Mouse (Mus musculus) stomach, embryonic 16.5 days (tissue): ENCODE measurements at regions not wholly inside any gene's neighbourhood (a gene's known extent, or its start where the extent isn't known, plus 50 kb on each side); places are given as distances from the start of the nearest gene placed in this dataset.

Source experiments
- ATAC-seq: fragments of 200-750 bp; cut with Nextera tagmentation; 2 replicates; pipeline ENCODE4 v1.8.0; 2017; ENCODE audit warnings: moderate number of reproducible peaks, moderate TSS enrichment; ENCODE audit not compliant: insufficient read depth, low FRiP score
- H3K27ac ChIP-seq: fragments of 300-500 bp; sonication (generic); 2 replicates; pipeline ENCODE4 v1.5.1; 2014; ENCODE audit warnings: low read length
- H3K27me3 ChIP-seq: fragments of 300-500 bp; sonication (generic); 2 replicates; pipeline ENCODE4 v1.6.1; 2014; ENCODE audit warnings: low read length, control low read depth, mixed read lengths; ENCODE audit not compliant: control insufficient read depth, insufficient read depth
- H3K36me3 ChIP-seq: fragments of 300-500 bp; sonication (generic); 2 replicates; pipeline ENCODE4 v1.6.1; 2014; ENCODE audit warnings: low read length; ENCODE audit not compliant: control insufficient read depth, insufficient read depth
- H3K4me1 ChIP-seq: fragments of 300-500 bp; sonication (generic); 2 replicates; pipeline ENCODE4 v1.6.1; 2014; ENCODE audit warnings: low read length, control low read depth, mixed read lengths; ENCODE audit not compliant: control insufficient read depth, insufficient read depth
- H3K4me2 ChIP-seq: fragments of 300-500 bp; sonication (generic); 2 replicates; pipeline ENCODE4 v1.6.1; 2014; ENCODE audit warnings: low read depth, low read length, mixed read lengths
- H3K4me3 ChIP-seq: fragments of 300-500 bp; sonication (generic); replicated peaks from 2 replicates; pipeline ENCODE4 v1.5.1; 2014; ENCODE audit warnings: mild to moderate bottlenecking, low read length
- H3K9ac ChIP-seq: fragments of 300-500 bp; sonication (generic); 2 replicates; pipeline ENCODE4 v1.6.1; 2014; ENCODE audit warnings: low read length
- H3K9me3 ChIP-seq: fragments of 300-500 bp; sonication (generic); replicated peaks from 2 replicates; pipeline ENCODE4 v1.6.1; 2016; ENCODE audit warnings: low read length, control low read depth; ENCODE audit not compliant: control insufficient read depth
- WGBS: fragments of 180-500 bp; shearing (Covaris S2); extraction: QIAGEN DNeasy Blood & Tissue Kit; methylation state at CpG from one replicate; pipeline ENCODE4 v1.1.7; 2014; 5-methylcytosine and 5-hydroxymethylcytosine counted together

DNA sequence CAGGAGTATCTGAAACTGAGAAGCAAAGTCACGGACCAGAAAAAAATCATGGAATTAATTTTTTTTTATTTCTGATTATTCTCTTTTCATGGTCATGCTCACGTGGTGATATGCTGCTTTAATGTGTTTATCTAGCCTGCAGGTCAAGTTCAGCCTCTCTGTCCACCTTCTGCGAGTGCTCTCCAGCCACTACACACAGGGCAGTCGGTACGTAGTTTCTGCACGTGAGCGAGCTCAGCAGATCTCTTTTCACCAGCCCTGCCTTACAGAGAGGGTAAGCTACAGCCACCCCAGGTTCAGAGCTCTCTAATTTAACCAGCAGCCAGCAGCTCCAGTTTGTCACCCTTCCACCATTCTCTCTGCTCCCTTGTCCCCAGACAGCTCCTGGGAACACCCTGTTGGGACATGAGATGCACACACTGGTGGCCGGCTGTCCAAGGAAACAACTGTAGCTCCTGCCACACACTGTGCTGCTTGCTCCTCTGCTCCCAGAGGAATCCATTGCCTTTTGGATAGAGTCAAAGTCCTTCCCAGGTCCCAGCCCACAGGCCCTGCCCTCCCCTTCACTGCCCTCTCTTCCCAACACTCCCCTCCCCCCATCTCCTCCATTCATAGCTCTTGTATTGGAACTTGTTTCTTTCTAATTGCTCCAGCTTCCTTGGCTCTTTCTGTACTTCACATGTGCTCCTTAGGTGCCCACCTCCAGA, 97.7 kb upstream of the Sall1 start:
- Histone ChIP-seq H3K4me1 (no peaks in the 10 kb centered on the region), H3K36me3 (no peaks in the 10 kb centered on the region), H3K9ac (no peak overlapping the region), H3K27me3 (peaks cover 4% of the 10 kb centered on the region; the same call in 1 of the 2 replicates), H3K27ac (no peak overlapping the region), H3K9me3 (no peaks in the 10 kb centered on the region), H3K4me3 (no peak overlapping the region), H3K4me2 (no peak overlapping the region)
- 62% methylated on average over 8 of the region's 8 CpGs for WGBS
- no peak for ATAC-seq

DNA sequence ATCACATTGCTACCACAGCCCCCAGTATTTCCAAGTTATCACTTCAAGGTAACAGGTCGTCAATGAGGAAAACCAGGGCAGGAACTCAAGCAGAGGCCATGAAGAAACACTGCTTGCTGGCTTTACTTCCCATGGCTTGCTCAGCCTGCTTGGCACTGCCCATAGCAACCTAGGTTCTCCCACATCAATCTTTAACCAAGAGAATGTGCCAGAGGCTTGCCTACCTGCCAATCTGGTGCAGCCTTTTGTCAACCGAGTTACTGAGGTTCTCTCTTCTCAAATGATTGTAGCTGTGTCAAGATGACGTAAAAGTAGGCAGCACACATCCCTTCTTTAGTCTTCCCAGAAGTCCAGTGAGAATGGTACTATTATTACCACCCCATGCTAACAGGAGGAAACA, 95.9 kb upstream of the Sall1 start:
- WGBS, result 55% methylated on average over 3 of the region's 3 CpGs
- Histone ChIP-seq H3K4me3 (no peak overlapping the region), H3K4me2 (no peak overlapping the region), H3K27ac (no peak overlapping the region), H3K9ac (no peak overlapping the region), H3K9me3 (no peaks in the 10 kb centered on the region), H3K27me3 (peaks cover 4% of the 10 kb centered on the region; the same call in 1 of the 2 replicates), H3K36me3 (no peaks in the 10 kb centered on the region), H3K4me1 (no peaks in the 10 kb centered on the region)
- ATAC-seq, result no peak

DNA sequence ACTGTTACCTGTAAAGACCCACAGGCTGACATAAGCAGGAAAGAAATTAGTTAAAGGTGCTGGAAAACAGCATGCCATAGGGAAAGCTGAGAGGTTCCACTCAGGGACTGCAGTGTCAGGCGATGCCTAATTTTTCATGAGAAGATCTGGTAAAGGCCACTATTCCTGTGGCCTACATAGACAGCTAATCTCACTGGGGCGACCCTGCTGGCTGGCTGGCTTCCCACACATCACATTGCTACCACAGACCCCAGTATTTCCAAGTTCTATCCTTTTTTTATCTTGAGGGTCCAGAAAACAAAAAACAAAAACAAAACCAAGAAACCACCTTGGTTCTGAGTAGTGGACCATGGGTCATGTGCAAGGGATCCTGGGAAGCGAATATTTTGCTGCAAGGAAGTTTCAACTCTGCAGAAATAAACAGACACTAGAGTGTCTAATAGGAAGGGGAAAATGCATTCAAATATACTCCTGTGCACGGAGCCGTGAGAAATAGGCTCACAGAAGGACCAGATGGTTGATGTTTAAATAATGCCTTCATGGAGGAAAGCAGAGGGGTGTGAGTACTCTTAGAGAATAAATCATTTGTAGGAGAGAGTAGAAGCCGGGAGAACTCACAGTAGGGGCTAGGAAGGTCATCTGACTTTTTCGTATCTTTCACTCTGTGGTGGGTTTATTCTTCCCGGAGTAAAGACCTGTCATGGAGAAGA, 94.6 kb upstream of the Sall1 start:
- Histone ChIP-seq H3K27ac (no peak overlapping the region), H3K4me3 (no peak overlapping the region), H3K4me2 (no peak overlapping the region), H3K27me3 (peaks cover 4% of the 10 kb centered on the region; the same call in 1 of the 2 replicates), H3K9me3 (no peaks in the 10 kb centered on the region), H3K9ac (no peak overlapping the region), H3K4me1 (no peaks in the 10 kb centered on the region), H3K36me3 (no peaks in the 10 kb centered on the region)
- ATAC-seq, result no peak
- WGBS, result 50% methylated on average over 8 of the region's 8 CpGs

DNA sequence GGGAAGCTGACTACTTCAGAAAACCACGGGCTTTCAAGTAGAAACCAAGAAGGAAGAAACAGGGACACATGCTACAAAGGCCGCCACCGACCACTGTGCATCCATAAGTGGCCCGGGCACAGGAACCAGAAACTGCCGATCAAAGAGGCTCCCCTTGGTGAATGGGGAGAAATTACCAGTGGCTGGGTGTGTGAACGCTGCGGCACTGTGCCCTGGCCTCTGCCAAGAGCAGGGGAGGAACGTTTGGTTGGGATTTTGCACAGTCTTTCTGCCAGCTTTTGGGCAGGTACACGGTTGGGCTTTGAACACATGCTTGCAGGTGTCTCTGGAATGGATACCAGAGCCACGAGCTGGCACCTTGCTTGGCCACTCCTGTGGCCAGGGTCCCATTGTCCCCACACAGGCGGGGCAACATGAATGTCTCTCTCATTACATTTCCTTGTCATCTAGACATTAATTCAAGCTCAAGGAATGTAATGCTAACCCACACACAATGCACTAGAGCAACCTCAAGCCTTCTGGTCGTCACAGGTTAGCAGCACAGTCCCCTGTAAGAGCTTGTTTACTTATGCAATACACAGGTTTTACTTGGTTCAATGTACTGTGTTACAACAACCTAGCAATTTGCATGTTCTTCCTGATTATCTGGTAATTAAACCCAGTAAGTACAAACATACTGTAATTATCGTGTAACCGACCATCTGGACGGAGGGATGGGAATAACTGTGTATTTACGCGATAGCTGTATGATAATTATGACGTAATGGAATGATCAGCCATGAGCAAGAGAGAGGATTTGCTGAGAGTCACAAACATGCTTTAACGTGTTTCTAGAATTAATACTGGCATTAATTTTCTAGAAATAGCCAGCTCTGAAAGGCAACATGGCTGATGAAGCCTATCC, 90.9 kb upstream of the Sall1 start:
- no peak overlapping the region for H3K9ac ChIP-seq
- no peaks in the 10 kb centered on the region for H3K4me1 ChIP-seq
- H3K4me3 ChIP-seq, result no peak overlapping the region
- H3K36me3 ChIP-seq, result no peaks in the 10 kb centered on the region
- H3K4me2 ChIP-seq, result no peak overlapping the region
- H3K27ac ChIP-seq, result no peak overlapping the region
- no peaks in the 10 kb centered on the region for H3K27me3 ChIP-seq
- no peaks in the 10 kb centered on the region for H3K9me3 ChIP-seq
- no peak for ATAC-seq
- 77% methylated on average over 19 of the region's 19 CpGs for WGBS

DNA sequence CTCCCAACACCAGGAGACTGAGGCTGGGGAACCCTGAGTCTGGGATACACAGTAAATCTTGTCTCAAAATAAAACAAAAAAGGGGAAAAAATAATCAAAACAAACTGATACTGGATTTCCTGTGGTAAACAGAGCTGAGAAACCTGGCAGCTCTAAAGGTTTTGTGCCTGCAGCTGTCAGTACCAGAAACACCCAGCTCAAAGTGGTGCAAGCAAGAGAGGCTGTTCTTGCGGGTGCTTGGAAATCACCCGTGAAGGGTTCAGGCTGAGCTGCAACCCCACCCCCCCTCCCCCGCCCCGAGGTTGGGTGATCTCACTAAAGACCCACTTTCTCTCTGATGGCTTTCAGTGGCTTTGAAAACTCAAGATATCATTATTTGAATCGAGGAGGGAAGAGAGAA, 90.1 kb upstream of the Sall1 start:
- Histone ChIP-seq H3K36me3 (no peaks in the 10 kb centered on the region), H3K27ac (no peak overlapping the region), H3K27me3 (no peaks in the 10 kb centered on the region), H3K4me1 (no peaks in the 10 kb centered on the region), H3K4me2 (no peak overlapping the region), H3K4me3 (no peak overlapping the region), H3K9ac (no peak overlapping the region), H3K9me3 (no peaks in the 10 kb centered on the region)
- no peak for ATAC-seq
- WGBS, result 25% methylated on average over 5 of the region's 5 CpGs

DNA sequence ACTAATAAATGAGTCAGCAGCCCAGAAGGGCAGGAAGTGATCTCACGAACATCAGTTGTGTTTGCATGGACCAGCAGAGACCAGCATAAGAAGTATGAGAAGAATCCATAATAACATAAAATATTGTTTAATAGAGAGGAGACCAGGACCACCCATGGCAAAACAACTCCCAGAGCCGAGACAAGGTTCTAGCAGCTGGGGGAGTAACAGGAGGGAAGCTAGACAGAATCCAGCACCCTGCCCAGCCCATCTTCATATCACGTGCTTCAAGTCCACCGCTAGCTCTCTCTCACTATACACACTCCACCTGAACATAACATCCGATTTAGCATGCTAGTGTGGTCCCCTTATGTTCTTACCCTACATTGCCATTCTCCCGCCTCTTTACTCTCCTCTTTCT, 77.1 kb upstream of the Sall1 start:
- H3K27ac ChIP-seq, result no peak overlapping the region
- no peak overlapping the region for H3K9ac ChIP-seq
- H3K36me3 ChIP-seq, result no peaks in the 10 kb centered on the region
- H3K9me3 ChIP-seq, result no peaks in the 10 kb centered on the region
- no peaks in the 10 kb centered on the region for H3K4me1 ChIP-seq
- H3K4me2 ChIP-seq, result no peak overlapping the region
- WGBS, result 71% methylated on average over 6 of the region's 6 CpGs
- no peak overlapping the region for H3K4me3 ChIP-seq
- ATAC-seq, result no peak
- H3K27me3 ChIP-seq, result no peaks in the 10 kb centered on the region

DNA sequence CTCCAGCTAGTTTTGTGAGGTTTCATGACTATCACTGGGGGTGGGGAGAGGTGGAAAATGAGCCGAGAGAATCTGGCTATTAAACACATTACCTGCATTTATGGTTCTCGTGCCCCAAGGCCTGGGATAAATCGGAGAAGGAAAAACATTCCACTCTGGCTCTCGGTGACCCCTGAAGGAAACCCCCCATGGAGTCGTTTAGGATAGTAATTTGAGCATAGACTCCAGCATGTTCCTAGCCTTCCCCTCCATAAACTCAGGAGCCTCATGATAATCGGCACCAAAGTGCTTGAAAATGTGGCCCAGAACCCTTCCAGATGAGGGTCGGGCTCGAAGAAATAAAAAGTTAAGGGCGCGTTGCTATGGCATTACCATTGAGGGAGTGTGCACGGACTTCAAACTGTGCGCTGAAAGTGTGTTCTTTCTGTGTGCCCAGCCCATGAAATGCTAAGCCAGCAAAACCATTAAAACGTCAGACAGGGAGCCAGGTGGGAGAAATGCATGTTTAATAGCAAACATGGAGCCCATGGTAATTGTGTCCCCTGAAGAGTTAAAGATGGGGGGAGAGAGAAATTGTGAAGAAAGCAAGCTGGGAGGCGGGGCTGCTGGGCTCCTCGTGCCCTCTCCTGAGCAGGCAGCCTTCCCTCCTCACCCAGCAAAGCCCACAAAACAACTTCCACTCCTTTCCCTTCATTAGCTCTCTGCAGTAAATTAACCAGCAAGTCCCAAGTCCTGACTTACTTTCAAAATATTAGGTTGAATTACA, 64.1 kb upstream of the Sall1 start:
- no peak overlapping the region for H3K4me2 ChIP-seq
- no peaks in the 10 kb centered on the region for H3K4me1 ChIP-seq
- no peak overlapping the region for H3K4me3 ChIP-seq
- ATAC-seq, result no peak
- WGBS, result 60% methylated on average over 15 of the region's 15 CpGs
- H3K36me3 ChIP-seq, result no peaks in the 10 kb centered on the region
- no peaks in the 10 kb centered on the region for H3K27me3 ChIP-seq
- H3K9ac ChIP-seq, result no peak overlapping the region
- no peaks in the 10 kb centered on the region for H3K9me3 ChIP-seq
- H3K27ac ChIP-seq, result no peak overlapping the region

DNA sequence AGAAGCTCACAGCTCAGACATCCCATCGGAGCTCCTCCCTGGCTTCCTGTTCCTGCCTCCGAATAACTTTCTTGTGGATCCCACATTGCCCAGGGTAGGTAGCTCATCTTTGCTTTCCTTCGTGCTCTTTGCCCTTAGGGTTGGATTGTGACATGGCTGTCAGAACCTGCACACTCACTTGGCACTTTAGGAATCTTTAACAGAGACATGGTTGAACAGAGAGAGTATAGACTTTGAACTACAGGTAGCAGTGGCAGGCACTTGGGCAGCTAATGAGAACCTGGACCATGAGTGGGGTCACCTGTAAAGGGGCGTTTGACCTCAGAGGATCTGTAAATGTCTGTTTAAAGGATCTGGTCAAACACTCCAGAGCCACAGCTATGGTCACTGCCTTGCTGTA, 62.4 kb upstream of the Sall1 start:
- no peaks in the 10 kb centered on the region for H3K9me3 ChIP-seq
- no peaks in the 10 kb centered on the region for H3K27me3 ChIP-seq
- no peak overlapping the region for H3K4me3 ChIP-seq
- no peaks in the 10 kb centered on the region for H3K4me1 ChIP-seq
- H3K9ac ChIP-seq, result no peak overlapping the region
- no peak overlapping the region for H3K4me2 ChIP-seq
- WGBS, result 84% methylated on average over 4 of the region's 4 CpGs
- no peak overlapping the region for H3K27ac ChIP-seq
- ATAC-seq, result no peak
- H3K36me3 ChIP-seq, result no peaks in the 10 kb centered on the region
